Mouse (Mus musculus) heart, postnatal 10 days (tissue): ENCODE data around the gene Pigq. TPM values are rescaled to one million over a fixed set of nuclear protein-coding genes. Genes with fewer than 3 reads are reported as not detected.

Experiments used
- DNase-seq, 2 experiments: peaks; one replicate each; pipeline ENCODE4 v3.0.0; 2021
- intact Hi-C: fragments of 180-260 bp; cut with DNase I; formaldehyde crosslinking; loops from one replicate; pipeline ENCODE4 v1.15.1; 2025
- total RNA-seq, 2 experiments: library from RNA; stranded (reverse); gene quantifications; 2 replicates each; pipeline ENCODE4 v1.2.3; 2021

Gene Pigq
- total RNA-seq, 2 experiments from 2014 or later = 76.6 to 78.5 TPM

DNA sequence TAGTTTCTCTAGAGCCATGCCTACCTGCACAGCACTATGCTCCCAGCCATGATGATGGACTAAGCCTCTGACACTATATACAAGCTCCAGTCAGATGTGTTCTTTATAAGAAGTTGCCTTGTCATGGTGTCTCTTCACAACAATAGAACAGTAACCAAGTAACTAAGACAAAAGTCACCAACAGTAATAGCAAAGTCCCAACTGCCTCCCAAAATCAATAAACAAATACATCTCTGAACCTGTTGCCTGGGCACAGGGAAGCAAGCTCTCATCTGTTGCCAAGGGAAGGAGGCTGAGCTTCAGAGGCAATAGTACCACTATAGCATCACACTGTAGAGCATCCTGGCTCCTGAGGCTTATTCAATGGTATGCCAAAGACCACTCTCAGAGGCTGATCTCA, 57.9 kb downstream of the Pigq start:
- intact Hi-C loops = no loop called here
- no peak for DNase-seq

DNA sequence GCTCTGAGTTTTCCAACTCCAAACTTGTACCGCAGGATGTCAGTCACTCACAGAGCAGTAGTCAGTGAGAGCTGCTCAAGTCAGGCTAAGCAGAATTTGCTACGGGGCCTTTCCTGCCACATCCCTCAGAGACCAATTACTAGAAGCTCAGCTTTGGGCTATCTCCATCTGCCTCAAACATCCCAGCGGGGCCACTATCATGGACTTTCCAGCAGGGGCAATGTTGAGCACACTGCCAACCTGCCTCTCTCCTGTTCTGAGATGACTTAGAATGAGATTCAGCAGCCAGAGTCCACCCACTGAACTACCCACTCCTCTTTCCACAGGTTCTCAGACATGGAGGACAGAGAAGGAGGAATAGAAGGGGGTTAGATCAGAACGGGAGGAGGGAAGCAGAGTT, 59.1 kb downstream of the Pigq start:
- intact Hi-C loops = no loop called here
- DNase-seq = no peak

- no peak for DNase-seq
- intact Hi-C loops = no loop called here
Observed at GRCm38 (mm10) chr17:25883824-25884223, 60.9 kb downstream of the Pigq start.

- intact Hi-C loops = no loop called here
- DNase-seq = no peak
Observed at GRCm38 (mm10) chr17:25883268-25883667, 61.5 kb downstream of the Pigq start.

- intact Hi-C loops = no loop called here
Observed at GRCm38 (mm10) chr17:25882306-25882705, 62.4 kb downstream of the Pigq start.

GRCm38 (mm10) chr17:25881691-25882090, 63.0 kb downstream of the Pigq start:
- no peak for DNase-seq
- intact Hi-C loops = no loop called here

More at GRCm38 (mm10) chr17:25882306-25882705, 62.4 kb downstream of the Pigq start:
- DNase-seq = no peak

- DNase-seq = no peak
- intact Hi-C loops = no loop called here
Observed at GRCm38 (mm10) chr17:25880913-25881641, 63.7 kb downstream of the Pigq start.

DNA sequence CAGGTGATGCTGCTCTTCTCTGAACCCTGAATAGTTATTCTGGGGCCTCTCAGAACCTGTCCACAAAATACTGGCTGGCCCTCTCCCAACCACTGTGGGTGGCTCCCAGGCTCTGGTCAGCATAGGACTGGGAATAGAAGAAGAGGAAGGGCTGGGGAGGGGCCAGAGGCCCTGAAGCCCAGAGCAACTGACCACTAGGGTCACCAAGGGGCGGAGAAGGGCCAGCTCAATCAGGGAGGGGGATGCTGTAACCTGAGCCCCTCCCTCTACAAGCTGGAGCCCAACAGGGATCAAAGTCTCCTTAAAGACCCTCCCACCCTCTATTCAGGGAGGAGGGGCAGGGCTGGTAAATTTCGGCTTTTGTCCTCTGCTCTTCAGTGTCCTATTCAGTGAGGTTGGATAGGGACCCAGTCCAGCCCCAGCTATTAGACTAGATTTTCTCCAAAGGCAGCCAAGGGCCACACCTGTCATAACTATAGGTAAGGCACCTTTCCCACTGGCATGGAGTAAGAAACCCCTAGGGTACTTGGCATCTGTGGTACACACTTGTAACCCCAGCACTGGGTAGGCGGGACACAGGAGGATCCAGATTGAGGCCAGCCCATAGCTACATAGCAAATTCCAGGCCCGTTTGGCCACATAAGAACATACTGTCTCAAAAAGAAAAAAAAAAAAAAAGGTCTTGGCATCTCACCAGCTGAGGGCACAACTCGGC, 64.4 kb downstream of the Pigq start, which contains the start of gene Wfikkn1:
TSS of gene Wfikkn1 (minus strand) at position 663 of the 715 bp plus-strand sequence.
- DNase-seq = no peak
- intact Hi-C loops = no loop called here

GRCm38 (mm10) chr17:25879750-25880149, 65.0 kb downstream of the Pigq start:
- no peak for DNase-seq
- intact Hi-C loops = no loop called here

DNA sequence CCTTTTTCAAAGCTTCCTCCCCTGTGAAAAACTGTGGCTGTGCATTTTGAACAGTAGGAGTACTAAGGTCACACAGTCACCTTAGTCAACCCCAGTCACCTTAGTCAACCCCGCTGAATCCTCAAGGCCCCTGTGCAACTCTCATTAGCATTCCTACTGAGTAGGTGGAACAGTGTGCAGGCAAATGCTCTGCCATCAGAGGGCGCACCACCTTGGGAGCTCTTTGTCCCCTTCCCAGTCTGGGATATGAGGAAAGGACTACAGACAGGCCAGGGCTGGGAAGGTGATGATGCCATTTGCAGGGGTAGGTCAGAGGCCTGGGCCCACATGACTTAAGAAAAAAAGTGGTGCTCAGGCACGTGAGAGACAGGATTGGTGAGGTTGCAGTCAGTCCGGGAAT, 65.5 kb downstream of the Pigq start:
- no peak for DNase-seq
- intact Hi-C loops = no loop called here

DNA sequence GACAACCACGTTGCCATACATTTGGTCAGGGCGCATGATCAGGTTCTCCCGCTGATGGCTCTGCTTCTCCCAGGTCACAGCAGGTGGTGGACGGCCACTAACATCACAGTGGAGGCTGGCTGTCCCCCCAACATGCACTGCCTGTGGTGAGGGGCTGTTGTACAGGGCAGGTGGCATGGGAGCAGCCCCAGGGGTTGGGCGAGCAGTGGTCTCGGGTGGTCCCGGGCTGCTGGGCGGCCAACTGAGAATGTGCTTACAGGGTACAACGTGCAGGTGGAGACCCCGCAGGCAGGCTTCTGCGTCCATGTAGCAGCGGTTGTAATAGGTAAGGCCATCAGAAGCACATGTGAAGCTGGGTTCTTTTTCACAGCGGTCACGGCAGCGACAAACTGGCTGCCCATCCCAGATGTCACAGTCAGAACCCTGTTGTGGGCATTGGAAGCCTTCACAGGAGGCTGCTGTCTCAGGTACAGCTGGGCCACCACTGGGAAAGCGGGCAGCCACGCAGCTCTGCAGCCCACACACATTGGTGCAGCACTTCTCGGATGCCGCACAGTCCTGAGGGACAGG, 66.0 kb downstream of the Pigq start:
- DNase-seq = no peak
- intact Hi-C loops = no loop called here

- intact Hi-C loops = no loop called here
- no peak for DNase-seq
Observed at GRCm38 (mm10) chr17:25877741-25878610, 66.8 kb downstream of the Pigq start.

GRCm38 (mm10) chr17:25877025-25877424, 67.7 kb downstream of the Pigq start:
- no peak for DNase-seq
- intact Hi-C loops = no loop called here

Other genes with a start within 250 kb of the Pigq start
- 1 to 10 TPM in 1 of 2 experiments, under 1 TPM in 1; 0.38 to 1.9 TPM for gene Gng13, start 227.8 kb downstream of the Pigq start, total RNA-seq
- gene Chtf18, start 217.5 kb downstream of the Pigq start, total RNA-seq = 1 to 10 TPM; 4.2 to 5.1 TPM
- gene Rpusd1, start 217.3 kb downstream of the Pigq start, total RNA-seq = 1 to 10 TPM; 4.6 to 5.7 TPM
- not detected for gene Mslnl, start 208.9 kb downstream of the Pigq start, total RNA-seq
- 10 to 100 TPM; 38.5 to 40.6 TPM for gene Msln, start 190.6 kb downstream of the Pigq start, total RNA-seq
- gene Narfl, start 171.2 kb downstream of the Pigq start, total RNA-seq = 10 to 100 TPM; 43.2 to 49.3 TPM
- 10 to 100 TPM; 23.8 to 25.7 TPM for gene Haghl, start 159.3 kb downstream of the Pigq start, total RNA-seq
- under 1 TPM in 1 of 2 experiments, not detected in 1; 0.14 TPM for gene Ccdc78, start 158.4 kb downstream of the Pigq start, total RNA-seq
- gene Fam173a, start 152.0 kb downstream of the Pigq start, total RNA-seq = 10 to 100 TPM; 37.8 to 38.9 TPM
- not detected for gene AC134908.4, start 149.3 kb downstream of the Pigq start, total RNA-seq
- 10 to 100 TPM; 59.7 to 60.9 TPM for gene Metrn, start 147.8 kb downstream of the Pigq start, total RNA-seq
- gene Fbxl16, start 135.9 kb downstream of the Pigq start, total RNA-seq = 1 to 10 TPM in 1 of 2 experiments, under 1 TPM in 1; 0.67 to 1.2 TPM
- gene Wdr24, start 121.3 kb downstream of the Pigq start, total RNA-seq = 10 to 100 TPM; 10.1 to 12.2 TPM
- 10 to 100 TPM; 33.7 to 34.5 TPM for gene Jmjd8, start 116.1 kb downstream of the Pigq start, total RNA-seq
- gene Stub1, start 111.5 kb downstream of the Pigq start, total RNA-seq = 100 to 1,000 TPM; 123 to 132 TPM
- gene Rhbdl1, start 107.6 kb downstream of the Pigq start, total RNA-seq = 1 to 10 TPM; 2.2 to 2.6 TPM
- 1 to 10 TPM; 4.2 to 4.7 TPM for gene Gm20683, start 103.2 kb downstream of the Pigq start, total RNA-seq
- 10 to 100 TPM; 80.4 to 86.5 TPM for gene Rhot2, start 100.1 kb downstream of the Pigq start, total RNA-seq
- 1 to 10 TPM; 3.9 to 6.2 TPM for gene Wdr90, start 83.4 kb downstream of the Pigq start, total RNA-seq
- 100 to 1,000 TPM; 191 to 218 TPM for gene Mcrip2, start 76.2 kb downstream of the Pigq start, total RNA-seq
- 10 to 100 TPM; 15.4 to 15.7 TPM for gene Mettl26, start 69.9 kb downstream of the Pigq start, total RNA-seq
- gene Wfikkn1, start 64.1 kb downstream of the Pigq start, total RNA-seq = under 1 TPM; 0.62 to 0.96 TPM
- 10 to 100 TPM; 13.4 to 18.8 TPM for gene Rab40c, start 25.2 kb downstream of the Pigq start, total RNA-seq
- not detected for gene Nhlrc4, start within 50 bp of the Pigq start, total RNA-seq
- not detected for gene A930017K11Rik, start 7.6 kb upstream of the Pigq start, total RNA-seq
- gene Capn15, start 40.9 kb upstream of the Pigq start, total RNA-seq = 10 to 100 TPM; 12.6 to 13.5 TPM
- gene Rab11fip3, start 124.6 kb upstream of the Pigq start, total RNA-seq = 10 to 100 TPM; 23.4 to 24.1 TPM
- 10 to 100 TPM; 14.4 to 16.7 TPM for gene Decr2, start 145.4 kb upstream of the Pigq start, total RNA-seq
- 1 to 10 TPM; 3.6 to 5.2 TPM for gene Nme4, start 150.7 kb upstream of the Pigq start, total RNA-seq
- 1 to 10 TPM; 1.9 to 2.2 TPM for gene Tmem8, start 168.4 kb upstream of the Pigq start, total RNA-seq
- 100 to 1,000 TPM in 1 of 2 experiments, 10 to 100 TPM in 1; 92.2 to 101 TPM for gene Mrpl28, start 178.6 kb upstream of the Pigq start, total RNA-seq
- 10 to 100 TPM; 20.6 to 24.1 TPM for gene Axin1, start 193.8 kb upstream of the Pigq start, total RNA-seq